Mouse (Mus musculus) bone marrow, adult 2 months (tissue): ENCODE measurements around the gene B3gnt7. TPM values are rescaled to one million over a fixed set of nuclear protein-coding genes. Genes with fewer than 3 reads are reported as not detected.

Experiments
- H3K27ac ChIP-seq: fragments of 200-500 bp; 2 replicates; pipeline ENCODE4 v1.5.1; 2012; ENCODE audit warnings: low read depth, mild to moderate bottlenecking, control low read depth, inconsistent platforms, low read length; ENCODE audit not compliant: control insufficient read depth, poor library complexity, insufficient read depth
- H3K4me1 ChIP-seq: fragments of 200-500 bp; 2 replicates; pipeline ENCODE4 v1.6.1; 2011; ENCODE audit warnings: low read length; ENCODE audit not compliant: control insufficient read depth, insufficient read depth
- H3K4me3 ChIP-seq: fragments of 200-500 bp; replicated peaks from 2 replicates; pipeline ENCODE3; 2011; ENCODE audit warnings: mild to moderate bottlenecking, low read depth, low read length, control low read depth; ENCODE audit not compliant: control insufficient read depth
- CTCF ChIP-seq: fragments of 200-500 bp; IDR thresholded peaks from 2 replicates; pipeline ENCODE4 v1.5.1; 2011; ENCODE audit warnings: low read length, control low read depth; ENCODE audit not compliant: control insufficient read depth, insufficient read depth
- POLR2A ChIP-seq: fragments of 200-500 bp; IDR thresholded peaks from 2 replicates; pipeline ENCODE4 v1.6.1; 2011; ENCODE audit warnings: low read depth, mild to moderate bottlenecking, control low read depth, low read length, borderline replicate concordance; ENCODE audit not compliant: control insufficient read depth
- WGBS: fragments of 180-500 bp; shearing (Covaris S2); methylation state at CpG from one replicate; pipeline ENCODE4 v1.1.7; 2018; 5-methylcytosine and 5-hydroxymethylcytosine counted together
- polyA plus RNA-seq: library from polyadenylated mRNA; stranded (reverse); fragments of >200 nt; gene quantifications from 2 replicates; pipeline ENCODE4 v1.2.4, GENCODE M21; 2011; ENCODE audit warnings: low replicate concordance; ENCODE audit not compliant: missing spikeins, insufficient read depth, insufficient read length

Gene B3gnt7
- polyA plus RNA-seq, 1 experiment = 2.4 TPM

DNA sequence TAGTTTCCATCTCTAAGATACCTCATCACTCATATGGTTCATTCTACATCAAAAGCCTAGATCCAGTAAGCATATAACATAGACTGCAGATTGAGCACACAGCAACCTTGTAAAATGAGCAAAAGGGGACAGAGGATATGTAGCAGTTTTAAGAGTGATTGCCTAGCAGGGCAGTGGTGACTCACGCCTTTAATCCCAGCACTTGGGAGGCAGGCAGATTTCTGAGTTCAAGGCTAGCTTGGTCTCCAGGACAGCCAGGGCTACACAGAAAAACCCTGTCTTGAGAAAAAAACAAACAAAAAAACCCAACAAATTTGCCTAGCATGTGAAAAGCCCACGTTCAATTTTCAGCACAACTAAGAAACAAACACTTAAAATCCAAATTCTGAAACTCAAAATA, 51.6 kb downstream of the B3gnt7 start:
- 79% methylated on average over 2 of the region's 2 CpGs for WGBS
- TF ChIP-seq POLR2A (no peak), CTCF (no peak)
- no peak overlapping the region for H3K4me3 ChIP-seq
- H3K4me1 ChIP-seq = peaks cover 1% of the 10 kb centered on the region; the same call in 1 of the 2 replicates
- no peak overlapping the region for H3K27ac ChIP-seq

Other genes with a start within 250 kb of the B3gnt7 start
- gene Psmd1, start 238.4 kb upstream of the B3gnt7 start, polyA plus RNA-seq = 26.6 and 36.4 TPM in 2 replicates
- gene Htr2b, start 190.9 kb upstream of the B3gnt7 start, polyA plus RNA-seq = not detected in 2 replicates
- gene Gm21972, start 169.2 kb upstream of the B3gnt7 start, polyA plus RNA-seq = 6.9 and 9.7 TPM in 2 replicates
- 8.5 and 9.6 TPM in 2 replicates for gene Armc9, start 148.1 kb upstream of the B3gnt7 start, polyA plus RNA-seq
- 330 and 503 TPM in 2 replicates for gene Ncl, start 56.6 kb downstream of the B3gnt7 start, polyA plus RNA-seq
- gene Nmur1, start 123.4 kb downstream of the B3gnt7 start, polyA plus RNA-seq = not detected in 2 replicates
- not detected in 2 replicates for gene Tex44, start 123.5 kb downstream of the B3gnt7 start, polyA plus RNA-seq
- 1,145 and 1,395 TPM in 2 replicates for gene Ptma, start 223.9 kb downstream of the B3gnt7 start, polyA plus RNA-seq